Mouse (Mus musculus): ENCODE data around the gene Tex26. TPM values are rescaled to one million over a fixed set of nuclear protein-coding genes. Genes with fewer than 3 reads are reported as not detected.
A peak's percentile ranks its signal among the peaks of the same experiment; 100 is the strongest.

The Tex26 gene
- polyA plus RNA-seq, 1 experiment from 2014 or later: 0.38 TPM

DNA sequence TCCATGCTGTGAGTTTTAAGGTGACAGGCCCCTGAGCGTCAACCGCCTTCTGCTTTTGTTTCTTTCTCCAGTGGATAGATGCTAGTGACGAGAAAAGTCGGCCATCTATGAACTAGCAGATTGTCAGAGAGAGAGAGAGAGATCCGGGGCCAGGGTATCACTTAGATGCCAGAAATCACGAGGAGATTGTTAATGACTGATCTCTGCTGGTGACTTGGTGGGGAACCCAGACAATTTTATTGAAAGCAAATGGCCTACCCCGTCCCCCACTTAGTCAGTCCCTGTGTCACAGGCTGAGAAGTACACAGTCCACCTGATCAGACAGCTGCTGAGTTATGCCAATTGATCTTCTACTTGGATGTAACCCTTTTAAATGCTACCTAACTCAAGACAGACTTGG, 9.9 kb downstream of the Tex26 start:
- Histone ChIP-seq H3K4me1 (replicated peaks; ENCODE audit: control insufficient read depth, insufficient read depth, low read length) (no peaks in the 10 kb centered on the region), H3K27ac (ENCODE audit: low read depth, low read length) (no peak overlapping the region), H3K9me3 (ENCODE audit: control insufficient read depth) (no peaks in the 10 kb centered on the region), H3K4me3 (ENCODE audit: low read depth, low read length) (no peak overlapping the region), H3K4me2 (replicated peaks; ENCODE audit: low read depth) (no peak overlapping the region), H3K27me3 (replicated peaks; ENCODE audit: control insufficient read depth, insufficient read depth, low read length) (no peaks in the 10 kb centered on the region), H3K9ac (ENCODE audit: low read depth, low read length) (no peak overlapping the region), H3K36me3 (ENCODE audit: control insufficient read depth, insufficient read depth) (no peaks in the 10 kb centered on the region)
- ATAC-seq: no peak
- 85% methylated on average over 7 of the region's 7 CpGs for WGBS
- no peak for TF ChIP-seq CTCF (IDR thresholded peaks at IDR 0.05; ENCODE audit: low read depth)

DNA sequence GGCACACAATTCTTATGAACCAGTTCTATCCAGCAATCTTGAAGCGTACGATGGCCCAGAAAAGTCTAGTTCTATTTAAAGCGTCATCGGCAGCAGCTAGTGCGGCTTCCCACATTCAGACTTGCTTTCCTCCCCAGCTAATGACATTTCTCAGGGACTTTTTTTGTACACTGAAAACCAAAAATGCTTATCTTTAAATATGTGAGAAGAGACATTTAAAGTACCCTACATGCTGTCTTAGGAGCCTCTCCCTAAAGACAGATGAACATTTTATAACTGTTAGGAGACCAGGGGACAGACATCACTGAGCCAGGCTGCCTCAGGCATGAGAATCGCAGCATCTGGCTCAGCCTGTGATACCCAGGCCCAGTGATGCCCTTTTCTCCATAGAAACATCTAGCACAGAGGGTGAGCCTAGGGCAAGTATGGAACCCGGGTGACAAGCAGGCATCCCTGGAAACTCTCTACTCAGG, 11.8 kb downstream of the Tex26 start:
- no peak overlapping the region for H3K4me3 ChIP-seq (ENCODE audit: low read depth, low read length)
- H3K9ac ChIP-seq (ENCODE audit: low read depth, low read length): no peak overlapping the region
- no peaks in the 10 kb centered on the region for H3K9me3 ChIP-seq (ENCODE audit: control insufficient read depth)
- no peaks in the 10 kb centered on the region for H3K36me3 ChIP-seq (ENCODE audit: control insufficient read depth, insufficient read depth)
- no peak overlapping the region for H3K27ac ChIP-seq (ENCODE audit: low read depth, low read length)
- no peaks in the 10 kb centered on the region for H3K4me1 ChIP-seq (replicated peaks; ENCODE audit: control insufficient read depth, insufficient read depth, low read length)
- no peak overlapping the region for H3K4me2 ChIP-seq (replicated peaks; ENCODE audit: low read depth)
- TF ChIP-seq CTCF (IDR thresholded peaks at IDR 0.05; ENCODE audit: low read depth): no peak
- no peak for ATAC-seq
- 75% methylated on average over 7 of the region's 7 CpGs for WGBS
- H3K27me3 ChIP-seq (replicated peaks; ENCODE audit: control insufficient read depth, insufficient read depth, low read length): no peaks in the 10 kb centered on the region

DNA sequence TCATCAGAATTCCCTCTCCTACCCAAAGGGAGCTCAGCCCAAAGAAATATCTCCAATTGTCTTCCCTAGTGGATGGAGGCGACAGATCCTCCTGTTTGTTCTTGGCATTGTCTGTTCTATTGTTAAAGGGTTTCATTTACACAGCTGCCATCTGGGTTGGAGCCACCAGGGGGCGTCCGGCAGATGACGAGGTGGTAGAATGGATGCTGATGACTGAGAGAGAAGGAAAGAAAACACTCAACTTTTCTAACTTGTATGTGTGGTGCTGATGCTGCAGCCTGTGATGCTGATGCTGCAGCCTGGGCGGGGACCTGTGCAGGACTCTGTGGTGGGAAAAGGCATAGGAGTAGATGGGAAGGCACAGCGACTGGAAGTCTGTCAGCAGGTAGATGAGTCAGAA, 14.8 kb downstream of the Tex26 start:
- Histone ChIP-seq H3K9ac (ENCODE audit: low read depth, low read length) (no peak overlapping the region), H3K36me3 (ENCODE audit: control insufficient read depth, insufficient read depth) (no peaks in the 10 kb centered on the region), H3K4me2 (replicated peaks; ENCODE audit: low read depth) (no peak overlapping the region), H3K4me3 (ENCODE audit: low read depth, low read length) (no peak overlapping the region), H3K27me3 (replicated peaks; ENCODE audit: control insufficient read depth, insufficient read depth, low read length) (no peaks in the 10 kb centered on the region), H3K27ac (ENCODE audit: low read depth, low read length) (no peak overlapping the region), H3K9me3 (ENCODE audit: control insufficient read depth) (no peaks in the 10 kb centered on the region), H3K4me1 (replicated peaks; ENCODE audit: control insufficient read depth, insufficient read depth, low read length) (no peaks in the 10 kb centered on the region)
- peak; percentile 81 for TF ChIP-seq CTCF (IDR thresholded peaks at IDR 0.05; ENCODE audit: low read depth)
- 27% methylated on average over 6 of the region's 6 CpGs for WGBS
- ATAC-seq: no peak

DNA sequence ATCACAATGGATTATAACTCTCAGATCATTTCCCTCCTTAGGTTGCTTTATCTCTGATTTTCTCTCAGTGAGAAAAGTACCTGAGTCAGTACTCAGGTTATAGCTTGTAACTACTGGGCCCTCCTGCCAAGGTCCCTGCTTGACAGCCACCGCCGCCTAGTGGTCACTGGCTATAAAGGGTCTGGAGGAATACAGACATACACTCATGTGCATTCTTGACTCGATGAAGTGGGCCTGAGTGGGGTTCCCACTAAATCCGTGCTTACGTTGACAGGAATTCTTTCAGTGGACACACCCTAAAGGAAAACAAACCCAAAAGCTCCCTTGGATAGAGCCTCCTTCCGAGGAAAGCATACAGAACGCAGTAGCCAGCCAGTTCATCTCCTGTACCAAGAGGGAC, 17.1 kb downstream of the Tex26 start:
- Histone ChIP-seq H3K27me3 (replicated peaks; ENCODE audit: control insufficient read depth, insufficient read depth, low read length) (no peaks in the 10 kb centered on the region), H3K4me2 (replicated peaks; ENCODE audit: low read depth) (no peak overlapping the region), H3K4me1 (replicated peaks; ENCODE audit: control insufficient read depth, insufficient read depth, low read length) (no peaks in the 10 kb centered on the region), H3K36me3 (ENCODE audit: control insufficient read depth, insufficient read depth) (no peaks in the 10 kb centered on the region), H3K4me3 (ENCODE audit: low read depth, low read length) (no peak overlapping the region), H3K9me3 (ENCODE audit: control insufficient read depth) (no peaks in the 10 kb centered on the region), H3K9ac (ENCODE audit: low read depth, low read length) (no peak overlapping the region), H3K27ac (ENCODE audit: low read depth, low read length) (no peak overlapping the region)
- ATAC-seq: no peak
- TF ChIP-seq CTCF (IDR thresholded peaks at IDR 0.05; ENCODE audit: low read depth): peak; percentile 47
- 70% methylated on average over 7 of the region's 7 CpGs for WGBS

DNA sequence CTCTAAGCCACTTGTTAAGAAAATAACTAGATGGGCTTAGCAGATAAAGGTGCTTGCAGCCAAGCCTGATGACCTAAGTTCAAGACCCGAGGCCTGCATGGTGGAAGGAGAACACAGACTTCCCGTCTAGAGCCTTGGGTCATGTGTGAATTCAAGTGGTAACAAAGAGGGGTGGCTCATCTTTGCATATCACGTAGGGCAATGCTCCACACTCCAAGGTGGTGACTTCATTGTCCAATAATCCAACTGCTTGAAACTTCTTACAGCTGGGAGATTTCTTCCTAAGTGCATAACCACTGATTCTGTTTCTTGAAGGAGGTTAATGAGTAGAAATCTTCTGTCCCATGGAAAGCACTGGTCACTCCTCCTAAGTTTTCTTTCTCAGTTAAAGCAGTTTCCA, 22.6 kb downstream of the Tex26 start:
- 65% methylated on average over 3 of the region's 3 CpGs for WGBS
- TF ChIP-seq CTCF (IDR thresholded peaks at IDR 0.05; ENCODE audit: low read depth): no peak
- Histone ChIP-seq H3K4me2 (replicated peaks; ENCODE audit: low read depth) (no peak overlapping the region), H3K9me3 (ENCODE audit: control insufficient read depth) (no peaks in the 10 kb centered on the region), H3K27ac (ENCODE audit: low read depth, low read length) (no peak overlapping the region), H3K4me1 (replicated peaks; ENCODE audit: control insufficient read depth, insufficient read depth, low read length) (no peaks in the 10 kb centered on the region), H3K9ac (ENCODE audit: low read depth, low read length) (no peak overlapping the region), H3K36me3 (ENCODE audit: control insufficient read depth, insufficient read depth) (no peaks in the 10 kb centered on the region), H3K4me3 (ENCODE audit: low read depth, low read length) (no peak overlapping the region), H3K27me3 (replicated peaks; ENCODE audit: control insufficient read depth, insufficient read depth, low read length) (no peaks in the 10 kb centered on the region)
- no peak for ATAC-seq

DNA sequence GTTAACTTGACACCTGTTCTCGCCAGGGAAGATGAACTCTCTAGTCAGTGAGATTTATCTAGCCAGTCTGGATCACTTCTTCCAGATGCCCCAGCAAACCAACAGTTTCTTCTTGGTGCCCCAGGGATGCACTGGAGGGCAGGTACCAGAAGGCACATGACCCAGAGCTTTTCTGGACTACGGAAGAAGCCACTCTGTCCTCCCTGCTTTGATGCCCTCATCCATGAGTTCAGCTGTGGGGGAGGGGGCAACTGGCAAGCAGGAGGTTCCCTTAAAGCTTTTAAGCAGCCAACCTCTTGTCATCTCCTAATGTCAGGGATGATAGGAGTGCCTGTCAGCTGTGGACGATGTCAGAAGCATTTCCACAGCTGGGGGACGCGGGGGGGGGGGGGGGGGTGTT, 25.8 kb downstream of the Tex26 start:
- H3K9me3 ChIP-seq (ENCODE audit: control insufficient read depth): no peaks in the 10 kb centered on the region
- WGBS: 53% methylated on average over 5 of the region's 5 CpGs

DNA sequence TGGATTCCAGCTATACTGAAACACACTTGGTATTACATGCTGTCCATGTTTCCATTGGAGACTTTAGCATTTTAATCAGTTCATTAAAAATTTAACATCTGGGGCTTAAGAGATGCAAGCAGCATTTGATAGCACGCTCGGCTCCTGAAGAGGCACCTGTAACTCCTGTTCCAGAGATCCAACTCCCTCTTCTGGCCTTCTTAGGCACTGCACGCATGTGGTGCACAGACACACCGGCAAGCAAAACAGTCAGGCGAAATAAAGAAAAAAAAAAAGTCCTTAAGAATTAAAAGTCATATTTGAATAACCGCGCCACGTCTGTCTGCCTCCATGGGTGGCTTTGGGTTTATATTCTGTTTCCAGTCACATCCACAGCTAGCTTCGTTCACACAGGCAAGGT, 34.7 kb downstream of the Tex26 start:
- Histone ChIP-seq H3K4me1 (replicated peaks; ENCODE audit: control insufficient read depth, insufficient read depth, low read length) (no peaks in the 10 kb centered on the region), H3K4me2 (replicated peaks; ENCODE audit: low read depth) (no peak overlapping the region), H3K27ac (ENCODE audit: low read depth, low read length) (no peak overlapping the region), H3K27me3 (replicated peaks; ENCODE audit: control insufficient read depth, insufficient read depth, low read length) (no peaks in the 10 kb centered on the region), H3K9me3 (ENCODE audit: control insufficient read depth) (no peaks in the 10 kb centered on the region), H3K9ac (ENCODE audit: low read depth, low read length) (no peak overlapping the region), H3K36me3 (ENCODE audit: control insufficient read depth, insufficient read depth) (no peaks in the 10 kb centered on the region), H3K4me3 (ENCODE audit: low read depth, low read length) (no peak overlapping the region)
- TF ChIP-seq CTCF (IDR thresholded peaks at IDR 0.05; ENCODE audit: low read depth): peak; percentile 18; the same call in 1 of the 2 replicates
- WGBS: 94% methylated on average over 9 of the region's 9 CpGs
- no peak for ATAC-seq

More for the DNA sequence above, 25.8 kb downstream of the Tex26 start:
- H3K36me3 ChIP-seq (ENCODE audit: control insufficient read depth, insufficient read depth): no peaks in the 10 kb centered on the region
- TF ChIP-seq CTCF (IDR thresholded peaks at IDR 0.05; ENCODE audit: low read depth): no peak
- no peak overlapping the region for H3K4me3 ChIP-seq (ENCODE audit: low read depth, low read length)
- H3K4me2 ChIP-seq (replicated peaks; ENCODE audit: low read depth): no peak overlapping the region
- H3K9ac ChIP-seq (ENCODE audit: low read depth, low read length): no peak overlapping the region
- no peak for ATAC-seq
- H3K4me1 ChIP-seq (replicated peaks; ENCODE audit: control insufficient read depth, insufficient read depth, low read length): no peaks in the 10 kb centered on the region
- H3K27ac ChIP-seq (ENCODE audit: low read depth, low read length): no peak overlapping the region
- H3K27me3 ChIP-seq (replicated peaks; ENCODE audit: control insufficient read depth, insufficient read depth, low read length): no peaks in the 10 kb centered on the region

Measured in intestine, postnatal 0 days (tissue).